Mouse (Mus musculus) MEL (cell line): Measurements from ENCODE around the gene Neu2.

Experiments
- CTCF ChIP-seq, 3 experiments: IDR thresholded peaks in 2 of 3; conservative IDR thresholded peaks in 1 of 3; 2 replicates each; pipeline ENCODE4 v1.5.1; 2011 to 2012; ENCODE audit warnings: low read length in 3 of 3, low read depth in 2 of 3, mild to moderate bottlenecking in 2 of 3, improper control_type of control experiment in 1 of 3, inconsistent platforms in 1 of 3, mixed read lengths in 1 of 3, moderate library complexity in 1 of 3; ENCODE audit not compliant: control insufficient read depth in 1 of 3, insufficient read depth in 1 of 3, poor library complexity in 1 of 3, severe bottlenecking in 1 of 3
- MAX ChIP-seq: IDR thresholded peaks from 2 replicates; pipeline ENCODE4 v1.6.1; 2011; ENCODE audit warnings: low read length, improper control_type of control experiment
- MYC ChIP-seq: IDR thresholded peaks from 2 replicates; pipeline ENCODE4 v1.6.1; 2011; ENCODE audit warnings: low read depth, mild to moderate bottlenecking, low read length, improper control_type of control experiment, moderate library complexity
- NRF1 ChIP-seq: IDR thresholded peaks from 2 replicates; pipeline ENCODE4 v1.6.1; 2014; ENCODE audit warnings: low read depth, mild to moderate bottlenecking, inconsistent platforms, low read length, improper control_type of control experiment, moderate library complexity; ENCODE audit not compliant: poor library complexity, insufficient read depth, severe bottlenecking
- POLR2A ChIP-seq, 2 experiments: IDR thresholded peaks; 2 replicates each; pipeline ENCODE4 v1.6.1; 2011 to 2012; ENCODE audit warnings: low read length in 2 of 2, mild to moderate bottlenecking in 2 of 2, control low read depth in 1 of 2, improper control_type of control experiment in 1 of 2, low read depth in 1 of 2, moderate library complexity in 1 of 2; ENCODE audit not compliant: control insufficient read depth in 1 of 2, insufficient read depth in 1 of 2, poor library complexity in 1 of 2
- RAD21 ChIP-seq: IDR thresholded peaks from 2 replicates; pipeline ENCODE4 v1.6.1; 2011; ENCODE audit warnings: mild to moderate bottlenecking, low read depth, low read length, improper control_type of control experiment
- ZNF384 ChIP-seq: IDR thresholded peaks from 2 replicates; pipeline ENCODE4 v1.6.1; 2012; ENCODE audit warnings: low read depth, mild to moderate bottlenecking, inconsistent platforms, low read length, improper control_type of control experiment

DNA sequence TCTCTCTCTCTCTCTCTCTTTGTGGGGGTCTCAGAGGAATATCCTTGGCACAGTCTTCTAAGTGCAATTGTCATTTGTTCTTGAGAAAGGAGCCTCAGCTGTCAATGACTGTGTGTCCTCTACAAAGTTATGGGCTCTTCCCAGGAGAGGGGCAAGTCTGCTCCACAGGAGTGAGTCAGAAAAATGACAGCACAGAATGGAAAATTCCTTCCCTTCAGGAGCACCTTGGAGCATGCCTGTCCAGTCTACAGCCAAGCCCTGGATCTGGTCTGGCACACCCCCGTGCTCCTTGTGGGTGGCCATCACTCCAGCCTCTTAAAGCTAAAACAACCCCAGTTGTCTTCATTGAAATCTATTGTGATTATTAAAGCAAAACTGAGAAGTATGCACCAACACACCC is 11.8 kb downstream of the Neu2 start:
- TF ChIP-seq CTCF (IDR thresholded peaks at IDR 0.05 in 2 of 3, conservative IDR thresholded peaks at IDR 0.05 in 1 of 3; ENCODE audit: control insufficient read depth in 1 of 3, insufficient read depth in 1 of 3, low read depth in 2 of 3, low read length in 3 of 3, poor library complexity in 1 of 3, severe bottlenecking in 1 of 3) (no peak), ZNF384 (no peak), RAD21 (no peak), POLR2A (IDR thresholded peaks at IDR 0.05; ENCODE audit: control insufficient read depth in 1 of 2, insufficient read depth in 1 of 2, low read depth in 1 of 2, low read length in 2 of 2, poor library complexity in 1 of 2) (no peak), MYC (no peak), NRF1 (no peak), MAX (no peak)
